Mouse (Mus musculus) forebrain, postnatal 0 days (tissue): ENCODE measurements at regions not wholly inside any gene's neighbourhood (a gene's known extent, or its start where the extent isn't known, plus 50 kb on each side); places are given as distances from the start of the nearest gene placed in this dataset.

ENCODE experiments used
- ATAC-seq: fragments of 200-750 bp; cut with Nextera tagmentation; 2 replicates; pipeline ENCODE4 v1.8.0; 2017; ENCODE audit warnings: mild to moderate bottlenecking, moderate library complexity
- DNase-seq: peaks from one replicate; pipeline ENCODE4 v3.0.0-alpha.2; 2015
- H3K27ac ChIP-seq: fragments of 300-500 bp; sonication (generic); 2 replicates; pipeline ENCODE4 v1.5.1; 2014; ENCODE audit warnings: low read depth, mild to moderate bottlenecking, antibody characterized with exemption, low read length, moderate library complexity, mixed read lengths
- H3K27me3 ChIP-seq: fragments of 300-500 bp; sonication (generic); 2 replicates; pipeline ENCODE4 v1.6.1; 2014; ENCODE audit warnings: mild to moderate bottlenecking, low read length, mixed read lengths; ENCODE audit not compliant: insufficient read depth
- H3K36me3 ChIP-seq: fragments of 300-500 bp; sonication (generic); 2 replicates; pipeline ENCODE4 v1.6.1; 2014; ENCODE audit warnings: mild to moderate bottlenecking, moderate library complexity; ENCODE audit not compliant: insufficient read depth
- H3K4me1 ChIP-seq: fragments of 300-500 bp; sonication (generic); 2 replicates; pipeline ENCODE4 v1.6.1; 2014; ENCODE audit warnings: antibody characterized with exemption; ENCODE audit not compliant: insufficient read depth
- H3K4me2 ChIP-seq: fragments of 300-500 bp; sonication (generic); 2 replicates; pipeline ENCODE4 v1.6.1; 2014; ENCODE audit warnings: low read depth, mild to moderate bottlenecking, moderate library complexity
- H3K4me3 ChIP-seq: fragments of 300-500 bp; sonication (generic); 2 replicates; pipeline ENCODE4 v1.5.1; 2014; ENCODE audit warnings: low read depth, low read length, mixed read lengths
- H3K9ac ChIP-seq: fragments of 300-500 bp; sonication (generic); 2 replicates; pipeline ENCODE4 v1.6.1; 2014; ENCODE audit warnings: mild to moderate bottlenecking
- H3K9me3 ChIP-seq: fragments of 300-500 bp; sonication (generic); 2 replicates; pipeline ENCODE4 v1.6.1; 2016; ENCODE audit warnings: low read length
- CTCF ChIP-seq: sonication (generic); IDR thresholded peaks from 2 replicates; pipeline ENCODE4 v1.5.1; 2016; ENCODE audit warnings: antibody characterized with exemption, control low read depth, low read depth
- WGBS: fragments of 180-500 bp; shearing (Covaris S2); extraction: QIAGEN DNeasy Blood & Tissue Kit; methylation state at CpG from one replicate; pipeline ENCODE4 v1.1.7; 2014; 5-methylcytosine and 5-hydroxymethylcytosine counted together

DNA sequence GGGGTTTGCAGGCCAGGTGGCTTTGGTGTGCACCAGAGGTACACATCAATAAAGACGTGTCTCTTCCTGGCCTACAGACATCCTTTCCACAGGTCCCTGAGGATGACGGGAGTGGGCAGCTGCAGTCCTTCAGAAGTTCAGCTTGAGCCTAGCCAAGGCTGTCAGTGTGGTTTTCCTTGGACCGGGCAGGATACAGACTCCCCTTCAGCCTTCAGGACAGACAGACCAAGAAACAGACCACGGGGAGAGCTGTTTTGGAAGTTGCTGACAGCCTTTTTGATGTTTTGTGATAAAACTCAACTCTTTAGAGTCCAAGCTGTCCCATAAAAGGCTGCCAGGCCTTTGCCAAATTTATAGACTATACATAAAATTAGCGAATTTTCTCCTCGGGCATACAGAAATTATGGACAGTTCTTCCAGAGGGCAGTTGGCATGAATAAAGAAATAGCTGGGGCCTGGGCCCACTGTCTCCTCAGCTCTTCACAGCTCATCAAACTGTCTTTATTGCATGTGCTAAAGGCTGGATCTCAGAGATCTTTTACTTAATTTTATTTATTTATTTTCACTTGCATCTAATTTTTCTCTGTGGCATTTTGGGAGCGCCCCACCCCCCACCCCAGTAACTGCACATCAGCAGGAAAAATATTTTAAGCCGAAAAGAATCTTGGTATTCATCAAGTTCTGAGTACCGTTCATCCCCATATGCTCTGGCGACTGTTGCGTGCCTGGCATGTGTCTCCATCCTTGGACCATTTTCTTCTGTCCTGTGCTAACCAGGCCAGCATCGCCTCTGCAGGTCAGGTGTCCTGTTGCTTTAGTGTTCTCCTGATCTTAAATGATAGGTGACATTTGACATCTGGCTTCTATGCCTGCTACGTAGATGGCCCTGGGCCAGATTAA lies 216.2 kb downstream of the Agtpbp1 start:
- DNase-seq, result no peak
- no peak overlapping the region for H3K4me2 ChIP-seq
- no peaks in the 10 kb centered on the region for H3K36me3 ChIP-seq
- no peaks in the 10 kb centered on the region for H3K9me3 ChIP-seq
- no peak overlapping the region for H3K4me3 ChIP-seq
- TF ChIP-seq CTCF, result no peak
- no peak overlapping the region for H3K27ac ChIP-seq
- H3K27me3 ChIP-seq, result no peaks in the 10 kb centered on the region
- H3K9ac ChIP-seq, result no peak overlapping the region
- H3K4me1 ChIP-seq, result no peaks in the 10 kb centered on the region
- no peak for ATAC-seq
- WGBS, result 75% methylated on average over 13 of the region's 13 CpGs

GRCm38 (mm10) chr13:59365460-59365859 lies 219.6 kb downstream of the Agtpbp1 start:
- 38% methylated on average over 5 of the region's 5 CpGs for WGBS
- TF ChIP-seq CTCF, result peak; percentile 84
- H3K4me3 ChIP-seq, result no peak overlapping the region
- ATAC-seq, result peak; percentile 67; the same call in 1 of the 2 replicates
- no peaks in the 10 kb centered on the region for H3K36me3 ChIP-seq
- peak; percentile 89 for DNase-seq
- H3K4me2 ChIP-seq, result no peak overlapping the region
- no peaks in the 10 kb centered on the region for H3K9me3 ChIP-seq
- no peaks in the 10 kb centered on the region for H3K27me3 ChIP-seq
- no peaks in the 10 kb centered on the region for H3K4me1 ChIP-seq
- no peak overlapping the region for H3K27ac ChIP-seq
- no peak overlapping the region for H3K9ac ChIP-seq

DNA sequence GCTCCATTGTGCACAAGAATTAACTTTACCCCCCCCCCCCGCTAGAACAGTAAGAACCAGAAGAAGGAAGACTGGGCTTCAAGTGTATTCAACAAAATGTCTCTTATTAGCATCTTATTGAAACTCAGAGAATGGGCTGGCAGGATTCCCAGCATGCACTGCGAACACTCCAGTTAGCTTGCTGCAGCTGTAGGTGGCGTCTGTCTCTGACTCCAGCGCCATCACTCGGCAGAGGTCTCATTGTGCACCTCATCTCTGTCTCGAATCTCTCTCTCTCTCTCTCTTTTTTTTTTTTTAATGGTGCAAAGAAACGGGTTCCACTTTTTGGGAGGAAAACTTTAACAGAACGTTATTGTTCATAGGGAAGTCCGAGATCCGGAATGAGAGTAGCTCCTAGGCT lies 221.6 kb downstream of the Agtpbp1 start:
- H3K27me3 ChIP-seq, result no peaks in the 10 kb centered on the region
- no peak overlapping the region for H3K4me3 ChIP-seq
- no peaks in the 10 kb centered on the region for H3K9me3 ChIP-seq
- H3K9ac ChIP-seq, result no peak overlapping the region
- no peaks in the 10 kb centered on the region for H3K36me3 ChIP-seq
- ATAC-seq, result 0 out of 2 replicates have a peak, but pooled peaks have one; percentile 26
- no peak overlapping the region for H3K27ac ChIP-seq
- DNase-seq, result peak; percentile 38
- TF ChIP-seq CTCF, result peak; percentile 35; the same call in 1 of the 2 replicates
- 48% methylated on average over 10 of the region's 10 CpGs for WGBS
- H3K4me1 ChIP-seq, result no peaks in the 10 kb centered on the region
- no peak overlapping the region for H3K4me2 ChIP-seq

GRCm38 (mm10) chr13:59361323-59361722 lies 223.7 kb downstream of the Agtpbp1 start:
- ATAC-seq, result peak; percentile 71; the same call in 1 of the 2 replicates
- H3K9ac ChIP-seq, result no peak overlapping the region
- no peak overlapping the region for H3K4me3 ChIP-seq
- H3K4me2 ChIP-seq, result no peak overlapping the region
- peak; percentile 67 for DNase-seq
- H3K27ac ChIP-seq, result peak overlapping the region; percentile 69
- H3K27me3 ChIP-seq, result no peaks in the 10 kb centered on the region
- no peaks in the 10 kb centered on the region for H3K36me3 ChIP-seq
- WGBS, result 80% methylated on average over 7 of the region's 7 CpGs
- TF ChIP-seq CTCF, result no peak
- no peaks in the 10 kb centered on the region for H3K4me1 ChIP-seq
- H3K9me3 ChIP-seq, result no peaks in the 10 kb centered on the region

GRCm38 (mm10) chr13:59360026-59360425 lies 225.0 kb downstream of the Agtpbp1 start:
- H3K27ac ChIP-seq, result peak overlapping the region; percentile 35; the same call in 1 of the 2 replicates
- ATAC-seq (no peak), DNase-seq (no peak)
- H3K9me3 ChIP-seq, result no peaks in the 10 kb centered on the region
- no peak overlapping the region for H3K4me2 ChIP-seq
- no peak overlapping the region for H3K4me3 ChIP-seq
- TF ChIP-seq CTCF, result no peak
- no peaks in the 10 kb centered on the region for H3K27me3 ChIP-seq
- 54% methylated on average over 3 of the region's 3 CpGs for WGBS
- H3K4me1 ChIP-seq, result no peaks in the 10 kb centered on the region
- H3K36me3 ChIP-seq, result no peaks in the 10 kb centered on the region
- no peak overlapping the region for H3K9ac ChIP-seq

DNA sequence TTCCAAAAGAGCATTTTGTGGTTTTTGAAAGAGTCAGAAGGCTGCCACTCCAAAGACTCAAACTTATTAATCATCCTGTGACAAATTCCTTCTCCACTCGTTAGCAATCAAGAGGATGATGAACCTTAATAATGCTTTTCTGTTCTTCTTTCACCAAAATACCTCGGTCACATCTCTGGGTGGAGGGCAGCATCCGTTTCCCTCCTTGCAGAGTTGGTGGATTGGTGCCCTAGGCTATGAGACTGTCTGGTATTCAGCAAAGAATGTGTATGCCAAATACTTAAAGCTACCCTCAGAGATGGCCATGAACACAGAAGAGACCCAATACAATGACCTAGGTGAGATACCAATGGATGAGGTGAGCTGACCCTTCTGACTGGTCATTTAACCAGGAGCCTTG lies 226.6 kb downstream of the Agtpbp1 start:
- no peaks in the 10 kb centered on the region for H3K27me3 ChIP-seq
- no peak for TF ChIP-seq CTCF
- DNase-seq, result no peak
- H3K4me2 ChIP-seq, result no peak overlapping the region
- H3K36me3 ChIP-seq, result no peaks in the 10 kb centered on the region
- H3K4me1 ChIP-seq, result no peaks in the 10 kb centered on the region
- no peak overlapping the region for H3K4me3 ChIP-seq
- no peak for ATAC-seq
- H3K9ac ChIP-seq, result no peak overlapping the region
- no peaks in the 10 kb centered on the region for H3K9me3 ChIP-seq
- no peak overlapping the region for H3K27ac ChIP-seq
- WGBS, result 48% methylated on average over 3 of the region's 3 CpGs

GRCm38 (mm10) chr13:59351461-59351860 lies 233.6 kb downstream of the Agtpbp1 start:
- no peak overlapping the region for H3K27ac ChIP-seq
- no peaks in the 10 kb centered on the region for H3K9me3 ChIP-seq
- ATAC-seq (no peak), DNase-seq (peak; percentile 34)
- TF ChIP-seq CTCF, result peak; percentile 61
- 59% methylated on average over 6 of the region's 6 CpGs for WGBS
- H3K4me1 ChIP-seq, result no peaks in the 10 kb centered on the region
- no peaks in the 10 kb centered on the region for H3K27me3 ChIP-seq
- no peaks in the 10 kb centered on the region for H3K36me3 ChIP-seq
- no peak overlapping the region for H3K9ac ChIP-seq
- no peak overlapping the region for H3K4me3 ChIP-seq
- H3K4me2 ChIP-seq, result no peak overlapping the region
